Mouse (Mus musculus) heart, postnatal 0 days (tissue): ENCODE measurements at regions not wholly inside any gene's neighbourhood (a gene's known extent, or its start where the extent isn't known, plus 50 kb on each side); places are given as distances from the start of the nearest gene placed in this dataset.

Experiments
- ATAC-seq: fragments of 200-750 bp; cut with Nextera tagmentation; 2 replicates; pipeline ENCODE4 v1.8.0; 2017; ENCODE audit warnings: low read depth, moderate number of reproducible peaks, moderate library complexity; ENCODE audit not compliant: insufficient read depth
- DNase-seq: peaks from one replicate; pipeline ENCODE4 v3.0.0-alpha.2; 2016; ENCODE audit warnings: low spot score
- H3K27ac ChIP-seq: fragments of 300-500 bp; sonication (generic); 2 replicates; pipeline ENCODE4 v1.5.1; 2014; ENCODE audit warnings: low read depth, mild to moderate bottlenecking
- H3K27me3 ChIP-seq: fragments of 300-500 bp; sonication (generic); 2 replicates; pipeline ENCODE4 v1.6.1; 2014; ENCODE audit warnings: low read length, mixed read lengths; ENCODE audit not compliant: control insufficient read depth, insufficient read depth
- H3K36me3 ChIP-seq: fragments of 300-500 bp; sonication (generic); replicated peaks from 2 replicates; pipeline ENCODE4 v1.6.1; 2014; ENCODE audit warnings: low read length, mixed read lengths; ENCODE audit not compliant: control insufficient read depth, insufficient read depth
- H3K4me1 ChIP-seq: fragments of 300-500 bp; sonication (generic); 2 replicates; pipeline ENCODE4 v1.6.1; 2014; ENCODE audit warnings: antibody characterized with exemption; ENCODE audit not compliant: control insufficient read depth, insufficient read depth
- H3K4me2 ChIP-seq: fragments of 300-500 bp; sonication (generic); 2 replicates; pipeline ENCODE4 v1.6.1; 2014; ENCODE audit warnings: low read depth, mild to moderate bottlenecking, low read length, moderate library complexity
- H3K4me3 ChIP-seq: fragments of 300-500 bp; sonication (generic); 2 replicates; pipeline ENCODE4 v1.5.1; 2014; ENCODE audit warnings: low read depth, low read length
- H3K9ac ChIP-seq: fragments of 300-500 bp; sonication (generic); replicated peaks from 2 replicates; pipeline ENCODE4 v1.6.1; 2014; ENCODE audit warnings: low read depth, low read length, mixed read lengths
- H3K9me3 ChIP-seq: fragments of 300-500 bp; sonication (generic); replicated peaks from 2 replicates; pipeline ENCODE4 v1.6.1; 2016; ENCODE audit warnings: low read length; ENCODE audit not compliant: control insufficient read depth
- CTCF ChIP-seq: IDR thresholded peaks from 2 replicates; pipeline ENCODE4 v1.5.1; 2016; ENCODE audit warnings: antibody characterized with exemption, control low read depth, low read depth
- EP300 ChIP-seq: IDR thresholded peaks from 2 replicates; pipeline ENCODE4 v1.6.1; 2016; ENCODE audit warnings: antibody characterized with exemption, low read depth
- WGBS: fragments of 180-500 bp; shearing (Covaris S2); extraction: QIAGEN DNeasy Blood & Tissue Kit; methylation state at CpG from one replicate; pipeline ENCODE4 v1.1.7; 2014; 5-methylcytosine and 5-hydroxymethylcytosine counted together

DNA sequence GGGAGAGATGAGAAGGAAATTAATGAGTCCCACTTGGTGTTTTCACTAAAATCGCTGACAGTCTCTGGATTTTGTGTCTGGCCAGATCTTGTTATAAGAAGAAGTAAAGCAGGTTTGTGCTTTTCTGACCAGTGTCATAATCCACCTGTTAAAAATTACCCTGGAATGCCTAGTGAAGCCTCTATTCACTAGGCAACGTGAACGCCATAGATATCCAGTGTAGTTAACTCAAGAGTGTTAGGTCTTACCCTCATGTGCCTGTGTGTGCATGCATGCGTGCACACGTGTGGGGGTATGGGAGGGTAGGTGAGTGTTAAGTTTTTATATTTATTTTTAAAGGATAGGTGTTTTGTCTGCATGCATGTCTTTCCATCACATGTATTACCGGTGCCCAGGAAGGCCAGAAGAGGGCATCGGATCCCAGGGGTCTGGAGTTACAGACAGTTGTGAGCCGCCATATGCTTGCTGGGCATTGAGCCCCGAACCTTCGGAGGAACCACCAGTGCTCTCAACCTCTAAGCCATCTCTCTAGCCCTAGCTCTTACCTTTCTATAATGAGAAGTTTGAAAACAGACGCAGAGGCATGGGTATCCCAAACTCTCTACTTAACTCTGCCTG is 107.5 kb upstream of the Plcz1 start:
- H3K4me1 ChIP-seq, result no peaks in the 10 kb centered on the region
- H3K4me3 ChIP-seq, result no peak overlapping the region
- 89% methylated on average over 11 of the region's 11 CpGs for WGBS
- no peaks in the 10 kb centered on the region for H3K36me3 ChIP-seq
- no peaks in the 10 kb centered on the region for H3K27me3 ChIP-seq
- H3K27ac ChIP-seq, result no peak overlapping the region
- no peak overlapping the region for H3K9ac ChIP-seq
- no peak for DNase-seq
- no peak overlapping the region for H3K4me2 ChIP-seq
- TF ChIP-seq EP300 (no peak), CTCF (0 out of 2 replicates have a peak, but pooled peaks have one; percentile 1)
- no peak for ATAC-seq
- H3K9me3 ChIP-seq, result no peaks in the 10 kb centered on the region

DNA sequence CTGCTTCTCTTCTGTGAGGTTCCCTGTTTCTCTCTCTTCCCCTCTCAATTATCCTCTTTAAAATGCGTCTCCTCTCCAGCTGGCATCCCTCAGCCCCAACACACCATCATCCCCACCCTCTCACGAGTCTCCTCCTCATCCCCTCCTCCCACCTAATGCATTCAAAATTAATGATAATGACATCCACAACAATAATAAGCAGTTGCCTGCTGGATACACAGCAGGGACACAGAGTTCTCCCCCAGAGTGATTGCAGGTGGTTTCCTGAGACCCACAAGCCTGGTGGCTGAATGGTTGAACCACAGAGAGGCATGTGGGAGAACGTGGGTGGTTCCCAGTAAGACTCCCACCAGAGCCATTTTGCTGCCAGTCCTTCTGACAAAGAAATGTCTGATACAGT is 106.9 kb upstream of the Plcz1 start:
- Histone ChIP-seq H3K27ac (no peak overlapping the region), H3K36me3 (no peaks in the 10 kb centered on the region), H3K9ac (no peak overlapping the region), H3K9me3 (no peaks in the 10 kb centered on the region), H3K4me2 (no peak overlapping the region), H3K4me3 (no peak overlapping the region), H3K4me1 (no peaks in the 10 kb centered on the region), H3K27me3 (no peaks in the 10 kb centered on the region)
- ATAC-seq, result no peak
- TF ChIP-seq CTCF (no peak), EP300 (no peak)
- no peak for DNase-seq
- 59% methylated on average over 3 of the region's 3 CpGs for WGBS

DNA sequence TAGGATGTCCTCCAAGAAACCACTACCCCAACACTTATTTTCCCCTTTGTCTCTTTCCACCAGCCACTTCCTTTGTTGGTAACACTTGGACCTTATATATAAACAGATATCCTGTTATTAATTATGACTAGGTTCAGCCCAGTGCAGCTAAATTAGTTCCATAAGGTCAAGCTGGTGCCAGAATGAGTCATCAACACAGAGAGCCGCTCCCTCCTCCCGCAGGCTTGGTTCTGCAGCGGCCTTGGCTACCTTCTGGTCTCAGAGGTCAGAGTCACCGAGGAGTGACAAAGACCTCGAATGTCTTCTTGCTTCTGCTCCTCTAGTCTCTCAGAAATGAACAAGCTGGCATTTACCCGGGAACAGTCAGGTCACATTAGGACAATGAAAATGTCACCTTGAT is 106.5 kb upstream of the Plcz1 start:
- ATAC-seq, result no peak
- WGBS, result 55% methylated on average over 6 of the region's 6 CpGs
- H3K27me3 ChIP-seq, result no peaks in the 10 kb centered on the region
- TF ChIP-seq EP300 (no peak), CTCF (no peak)
- H3K9ac ChIP-seq, result no peak overlapping the region
- no peaks in the 10 kb centered on the region for H3K9me3 ChIP-seq
- no peak overlapping the region for H3K27ac ChIP-seq
- H3K4me1 ChIP-seq, result no peaks in the 10 kb centered on the region
- no peak overlapping the region for H3K4me3 ChIP-seq
- no peak for DNase-seq
- H3K4me2 ChIP-seq, result no peak overlapping the region
- no peaks in the 10 kb centered on the region for H3K36me3 ChIP-seq

DNA sequence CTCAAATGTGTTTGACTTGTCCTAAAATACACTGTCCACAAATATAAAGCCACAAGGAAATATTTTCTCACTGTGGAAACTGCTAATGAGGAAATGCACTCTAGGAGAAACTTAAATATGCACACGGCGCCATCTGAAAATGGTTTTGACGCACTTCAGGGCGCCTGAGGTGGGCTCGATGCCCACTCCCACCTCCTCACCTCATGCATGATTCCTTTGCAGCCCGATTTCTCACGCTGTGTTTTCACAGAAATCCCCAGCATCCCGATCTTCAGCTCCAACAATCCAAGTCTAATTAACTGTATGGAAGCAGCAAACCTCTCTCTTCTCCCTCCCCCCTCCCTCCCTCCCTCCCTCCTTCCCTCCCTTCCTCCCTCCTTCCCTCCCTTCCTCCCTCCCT is 92.5 kb upstream of the Plcz1 start:
- ATAC-seq (no peak), DNase-seq (no peak)
- Histone ChIP-seq H3K9ac (no peak overlapping the region), H3K27ac (no peak overlapping the region), H3K4me3 (no peak overlapping the region), H3K36me3 (no peaks in the 10 kb centered on the region), H3K4me1 (no peaks in the 10 kb centered on the region), H3K9me3 (no peaks in the 10 kb centered on the region), H3K4me2 (no peak overlapping the region), H3K27me3 (no peaks in the 10 kb centered on the region)
- 74% methylated on average over 8 of the region's 8 CpGs for WGBS
- TF ChIP-seq CTCF (no peak), EP300 (no peak)

DNA sequence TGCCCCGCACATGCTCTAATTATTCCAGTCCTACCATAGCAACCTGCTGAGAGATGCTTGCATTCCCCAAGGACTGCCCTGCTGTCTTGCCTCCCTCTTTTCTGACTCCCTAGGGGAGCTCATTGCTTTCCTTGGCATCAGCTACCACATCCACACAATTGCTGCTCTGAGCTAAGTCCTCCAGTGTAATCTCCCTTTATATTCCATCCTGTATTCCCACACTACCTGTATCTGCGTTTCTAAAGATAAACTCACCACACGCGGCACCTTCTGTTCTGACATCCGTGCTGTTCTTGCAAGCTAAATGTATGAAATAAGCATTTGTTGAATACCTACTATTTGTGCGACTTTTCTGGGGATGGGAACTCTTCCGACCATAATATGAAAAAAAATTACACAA is 85.4 kb upstream of the Plcz1 start:
- no peak overlapping the region for H3K4me3 ChIP-seq
- TF ChIP-seq CTCF (no peak), EP300 (no peak)
- no peaks in the 10 kb centered on the region for H3K27me3 ChIP-seq
- no peaks in the 10 kb centered on the region for H3K4me1 ChIP-seq
- no peak overlapping the region for H3K27ac ChIP-seq
- ATAC-seq (no peak), DNase-seq (no peak)
- H3K4me2 ChIP-seq, result no peak overlapping the region
- H3K36me3 ChIP-seq, result no peaks in the 10 kb centered on the region
- no peak overlapping the region for H3K9ac ChIP-seq
- H3K9me3 ChIP-seq, result peaks cover 14% of the 10 kb centered on the region; the same call in 1 of the 2 replicates
- 78% methylated on average over 7 of the region's 7 CpGs for WGBS

DNA sequence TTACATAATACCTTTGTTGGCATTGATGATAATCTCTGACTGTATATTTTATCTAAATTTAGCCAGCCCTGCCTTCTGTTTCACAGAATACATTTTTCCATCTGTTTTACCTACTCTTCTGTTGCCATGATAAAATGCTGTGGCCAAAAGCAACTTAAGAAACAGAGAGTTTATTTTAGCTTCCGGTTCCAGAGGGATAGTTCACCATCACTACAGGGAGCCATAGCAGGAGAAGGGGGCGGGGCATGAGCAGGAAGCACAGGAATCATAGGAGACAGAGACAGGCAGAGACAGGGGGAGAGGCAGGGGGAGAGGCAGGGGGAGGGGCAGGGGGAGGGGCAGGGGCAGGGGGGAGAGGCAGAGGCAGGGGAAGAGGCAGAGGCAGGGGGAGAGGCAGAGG is 72.8 kb upstream of the Plcz1 start:
- ATAC-seq (no peak), DNase-seq (no peak)
- no peaks in the 10 kb centered on the region for H3K9me3 ChIP-seq
- H3K4me2 ChIP-seq, result no peak overlapping the region
- 82% methylated on average over 2 of the region's 2 CpGs for WGBS
- no peak for TF ChIP-seq CTCF
- TF ChIP-seq EP300, result no peak
- H3K4me1 ChIP-seq, result no peaks in the 10 kb centered on the region
- no peaks in the 10 kb centered on the region for H3K27me3 ChIP-seq
- no peak overlapping the region for H3K27ac ChIP-seq
- no peak overlapping the region for H3K4me3 ChIP-seq
- no peaks in the 10 kb centered on the region for H3K36me3 ChIP-seq
- no peak overlapping the region for H3K9ac ChIP-seq
